Mouse (Mus musculus): ENCODE results near the gene Slc17a3.

- TF ChIP-seq POLR2A (IDR thresholded peaks at IDR 0.05; ENCODE audit: low read depth, low read length) (no peak), CTCF (IDR thresholded peaks at IDR 0.05; ENCODE audit: extremely low read depth, insufficient read length, insufficient replicate concordance, low read depth, low read length) (no peak)
Observed at GRCm38 (mm10) chr13:23868790-23869533, 29.7 kb downstream of the Slc17a3 start.

All from small intestine, adult 2 months (tissue).